Mouse (Mus musculus) large intestine, adult 2 months (tissue): ENCODE results near the gene Stab1. TPM values are rescaled to one million over a fixed set of nuclear protein-coding genes. Genes with fewer than 3 reads are reported as not detected.

Source experiments
- DNase-seq: peaks from one replicate; pipeline ENCODE4 v3.0.0-alpha.2; 2012; ENCODE audit warnings: low read depth, low spot score
- WGBS: fragments of 180-500 bp; shearing (Covaris S2); methylation state at CpG from one replicate; pipeline ENCODE4 v1.1.7; 2018; 5-methylcytosine and 5-hydroxymethylcytosine counted together
- polyA plus RNA-seq: library from polyadenylated mRNA; depleted of rRNA; stranded (reverse); fragments of >200 nt; gene quantifications from 2 replicates; pipeline ENCODE4 v1.2.3, GENCODE M21; 2012

Gene Stab1
- polyA plus RNA-seq, 1 experiment, result 39.2 TPM

- DNase-seq, result no peak
- 83% methylated on average over 25 of the region's 25 CpGs for WGBS
Observed at GRCm38 (mm10) chr14:31134015-31135000, 34.1 kb downstream of the Stab1 start.

GRCm38 (mm10) chr14:31133023-31133665, 35.3 kb downstream of the Stab1 start:
- WGBS, result 43% methylated on average over 11 of the region's 11 CpGs
- no peak for DNase-seq

- 86% methylated on average over 7 of the region's 7 CpGs for WGBS
- no peak for DNase-seq
Observed at GRCm38 (mm10) chr14:31132491-31132975, 35.9 kb downstream of the Stab1 start.

DNA sequence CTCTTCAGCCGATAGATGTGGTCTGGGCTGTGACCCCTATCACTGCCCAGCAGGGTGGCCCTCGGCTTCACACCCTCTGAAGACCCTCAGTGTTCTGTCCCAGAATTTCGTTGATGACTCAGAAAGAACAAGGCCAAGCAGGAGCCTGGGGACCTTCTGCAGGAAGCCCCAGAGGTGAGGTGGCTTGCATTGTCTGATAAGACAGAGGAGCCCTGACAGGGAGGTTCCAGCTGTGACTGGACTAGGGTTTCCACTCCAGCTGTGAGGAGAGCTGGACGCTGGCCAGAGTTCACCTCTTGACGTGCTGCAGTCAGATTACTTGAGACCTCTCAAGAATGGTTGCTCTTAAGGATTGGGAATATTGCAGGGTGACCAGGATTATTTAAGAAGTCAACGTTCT, 36.4 kb downstream of the Stab1 start:
- 39% methylated on average over 6 of the region's 6 CpGs for WGBS
- DNase-seq, result no peak

DNA sequence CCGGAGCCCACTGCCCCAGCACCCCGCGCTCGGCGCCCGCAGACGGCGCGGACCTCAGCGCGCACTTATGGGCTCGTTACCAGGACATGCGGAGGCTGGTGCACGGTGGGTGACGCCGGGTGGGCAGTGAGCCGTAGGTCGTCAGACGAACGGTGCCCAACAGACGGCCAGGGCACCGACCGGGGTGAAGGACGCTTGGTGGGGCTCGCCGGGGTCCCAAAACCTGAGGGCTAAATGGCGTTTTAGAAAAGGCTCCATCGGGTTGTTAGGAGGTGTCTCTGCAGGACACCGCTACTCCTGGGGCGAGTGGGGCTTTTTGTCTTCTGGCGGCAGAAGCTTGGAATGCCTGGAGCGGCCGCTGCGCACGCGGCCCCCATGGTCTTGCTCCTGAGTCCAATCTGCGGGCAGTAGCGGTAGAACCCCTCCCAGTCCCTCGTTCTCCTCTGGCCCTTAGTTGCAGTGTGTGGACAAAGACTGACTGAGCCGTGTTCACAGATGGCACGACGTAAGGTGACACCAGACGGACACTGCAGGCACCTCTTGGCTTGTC, 37.1 kb downstream of the Stab1 start:
- DNase-seq, result no peak
- WGBS, result 5% methylated on average over 43 of the region's 43 CpGs

- 4% methylated on average over 62 of the region's 63 CpGs for WGBS
- DNase-seq, result peak; percentile 24
Observed at GRCm38 (mm10) chr14:31130236-31131220, 37.9 kb downstream of the Stab1 start, which contains the start of gene Nt5dc2. Nt5dc2 (plus strand) TSS chr14:31131053.

GRCm38 (mm10) chr14:31129326-31130235, 38.9 kb downstream of the Stab1 start:
- WGBS, result 58% methylated on average over 15 of the region's 15 CpGs
- DNase-seq, result no peak

- DNase-seq, result peak; percentile 97
- WGBS, result under 1% methylated on average over 33 of the region's 33 CpGs
Observed at GRCm38 (mm10) chr14:31128826-31129219, 39.6 kb downstream of the Stab1 start, which contains the start of gene Smim4. Smim4 (minus strand) TSS chr14:31128956.

DNA sequence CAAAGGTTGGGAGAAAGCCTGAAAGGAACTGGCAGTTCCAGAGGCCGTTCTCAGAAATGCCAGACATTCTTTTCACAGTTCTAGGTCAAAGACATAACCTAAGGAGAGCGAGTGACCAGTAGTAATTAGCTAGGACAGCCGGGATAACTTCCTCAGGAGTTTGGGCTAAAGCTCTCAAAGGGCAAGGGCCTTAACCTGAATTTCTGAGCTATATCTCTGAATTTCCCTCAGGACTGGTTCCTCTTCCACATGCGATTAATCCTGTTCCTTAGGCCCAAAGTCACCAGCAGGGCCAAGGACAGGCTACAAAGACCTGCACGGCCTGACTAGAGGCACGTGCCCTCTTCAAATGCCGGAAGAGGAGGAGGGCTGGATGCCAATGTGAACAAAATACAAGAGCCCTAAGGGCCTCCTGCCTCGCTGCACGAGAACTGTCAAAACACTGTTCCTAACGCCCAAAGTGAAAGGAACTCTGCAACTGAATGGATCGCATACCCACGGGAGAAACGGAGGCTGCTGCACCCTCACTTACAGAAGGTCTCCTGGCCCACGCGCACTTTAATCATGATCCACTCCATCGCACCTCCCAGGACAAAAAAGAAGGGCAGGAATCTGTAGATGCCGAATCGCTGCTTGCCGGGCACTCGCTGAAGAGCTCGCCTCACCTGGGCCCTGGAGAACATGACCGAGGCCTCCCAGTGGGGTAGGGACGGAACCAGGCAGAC, 40.2 kb downstream of the Stab1 start:
- DNase-seq, result peak; percentile 40
- under 1% methylated on average over 23 of the region's 23 CpGs for WGBS

DNA sequence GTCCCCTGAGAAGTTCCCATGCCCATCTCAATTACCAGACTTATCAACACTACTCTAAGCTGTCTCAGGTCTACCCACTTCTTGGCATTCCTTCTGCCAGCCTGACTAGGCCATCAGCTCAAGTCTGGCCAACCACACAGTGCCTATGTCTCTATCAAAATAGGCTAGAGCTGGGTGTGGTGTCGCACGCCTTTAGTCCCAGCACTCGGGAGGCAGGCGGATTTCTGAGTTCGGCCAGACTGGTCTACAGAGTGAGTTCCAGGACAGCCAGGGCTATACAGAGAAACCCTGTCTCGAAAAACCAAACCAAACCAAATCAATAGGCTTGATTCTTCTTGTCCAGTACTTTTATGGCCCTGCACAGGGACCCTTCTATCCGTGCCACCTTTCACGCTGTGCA, 41.6 kb downstream of the Stab1 start:
- 85% methylated on average over 8 of the region's 8 CpGs for WGBS
- DNase-seq, result no peak

- DNase-seq, result no peak
- 70% methylated on average over 9 of the region's 9 CpGs for WGBS
Observed at GRCm38 (mm10) chr14:31125106-31126075, 43.0 kb downstream of the Stab1 start.

DNA sequence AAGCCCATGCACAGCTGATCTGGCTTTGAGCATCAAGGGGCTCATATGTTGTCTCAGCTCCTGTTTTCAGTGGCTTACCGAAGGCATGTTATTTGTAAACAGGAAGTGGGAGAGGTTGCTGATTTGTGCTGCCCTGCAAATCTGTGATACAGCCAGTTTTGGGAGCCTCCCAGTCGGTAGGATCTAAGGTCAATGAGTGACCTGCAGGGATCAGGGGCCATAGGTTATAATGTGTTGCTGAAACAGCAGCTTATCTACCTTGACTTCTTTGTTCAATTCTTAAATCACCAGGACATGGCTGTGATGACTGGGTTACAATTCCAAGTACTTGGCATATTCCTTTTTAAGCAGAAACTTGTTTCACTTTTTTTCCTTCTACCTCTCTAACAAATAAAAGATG, 52.9 kb downstream of the Stab1 start:
- WGBS, result 52% methylated on average over 2 of the region's 2 CpGs
- DNase-seq, result no peak

DNA sequence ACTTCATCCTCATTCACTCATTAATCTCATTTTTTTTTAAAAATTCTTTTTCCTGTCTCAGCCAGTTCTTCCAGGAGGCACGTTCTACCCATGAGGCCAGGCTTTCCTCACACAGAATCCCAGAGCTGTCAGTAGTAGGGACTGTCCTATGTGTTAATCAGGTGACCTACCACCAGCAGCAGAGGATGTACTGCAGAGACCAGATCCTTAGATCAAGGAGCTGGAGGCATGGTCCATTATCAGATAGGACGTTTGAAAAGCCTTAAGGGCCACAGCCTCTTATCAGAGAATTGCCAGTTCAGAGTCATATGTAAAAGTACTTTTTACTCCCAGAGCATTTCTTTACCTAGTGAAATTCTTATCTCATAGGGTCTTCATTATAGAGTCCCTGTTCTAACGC, 54.4 kb downstream of the Stab1 start:
- no peak for DNase-seq
- WGBS, result 81% methylated on average over 3 of the region's 3 CpGs

GRCm38 (mm10) chr14:31112187-31112586, 56.3 kb downstream of the Stab1 start:
- DNase-seq, result no peak
- WGBS, result 68% methylated on average over 5 of the region's 5 CpGs

DNA sequence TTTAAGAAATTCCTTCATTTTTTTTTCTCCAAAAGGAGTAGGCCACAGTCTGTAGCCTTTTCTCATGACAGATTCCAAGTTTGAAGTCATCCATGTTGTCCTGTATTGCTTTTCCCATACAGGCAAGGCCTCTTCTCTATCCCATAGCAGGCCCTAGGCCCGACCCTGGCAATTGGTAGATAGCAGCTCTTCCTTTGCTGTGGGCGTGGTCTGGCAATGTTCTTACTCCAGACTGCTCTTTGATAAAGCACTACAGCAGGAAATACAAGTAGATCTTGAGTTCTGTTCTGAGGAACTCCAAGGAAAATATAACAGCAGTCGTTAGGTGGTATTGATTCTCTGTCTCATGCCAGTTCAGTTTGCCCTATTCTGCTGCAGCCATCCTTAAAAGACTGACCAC, 57.8 kb downstream of the Stab1 start:
- 60% methylated on average over 3 of the region's 3 CpGs for WGBS

DNA sequence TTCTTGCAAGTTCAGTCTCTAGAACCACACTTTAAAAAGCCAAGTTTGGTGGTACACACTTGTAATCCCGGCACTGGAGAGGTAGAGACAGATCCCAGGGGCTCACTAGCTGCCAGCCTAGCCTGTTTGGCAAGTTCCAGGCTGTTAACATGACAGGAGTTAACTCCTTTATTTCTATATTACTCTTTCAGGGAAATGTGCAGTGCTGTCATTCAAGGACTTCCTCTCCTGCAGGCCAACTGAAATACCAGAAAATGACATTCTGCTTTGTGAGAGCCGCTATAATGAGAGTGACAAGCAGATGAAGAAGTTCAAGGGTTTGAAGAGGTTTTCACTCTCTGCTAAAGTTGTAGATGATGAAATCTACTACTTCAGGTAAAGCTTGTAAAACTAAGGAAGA, 63.3 kb downstream of the Stab1 start:
- no peak for DNase-seq
- WGBS, result 54% methylated on average over 2 of the region's 2 CpGs

More for the DNA sequence above, 57.8 kb downstream of the Stab1 start:
- DNase-seq, result no peak
